Mouse (Mus musculus) hematopoietic stem cell, adult 5-6 weeks (primary cell): ENCODE results near the gene Zfp598. TPM values are rescaled to one million over a fixed set of nuclear protein-coding genes. Genes with fewer than 3 reads are reported as not detected.
"Not testable (repeated sequence)": the region's sequence is repeated elsewhere in the genome, so short reads cannot be mapped to it uniquely, and the experiment has no call there.

ENCODE experiments used
- ATAC-seq, 2 experiments: fragments of 125-278 bp in 1 of 2; replicated peaks in 1 of 2; 2 replicates each; pipeline ENCODE4 v1.8.0; 2016 to 2017; ENCODE audit warnings: inconsistent platforms in 2 of 2, mild to moderate bottlenecking in 2 of 2, moderate number of reproducible peaks in 2 of 2, low read depth in 1 of 2, moderate TSS enrichment in 1 of 2; ENCODE audit not compliant: low FRiP score in 2 of 2, poor library complexity in 2 of 2, severe bottlenecking in 2 of 2, insufficient read depth in 1 of 2, low TSS enrichment in 1 of 2
- total RNA-seq: library from RNA; stranded (forward); fragments of 172-1452, 232-1000 nt; gene quantifications from 2 replicates; pipeline ENCODE4 v1.2.3, GENCODE M21; 2017

The Zfp598 gene
- total RNA-seq, 1 experiment from 2014 or later = 19.7 TPM

GRCm38 (mm10) chr17:24701251-24701650 lies 31.8 kb downstream of the Zfp598 start:
- ATAC-seq = no peak

GRCm38 (mm10) chr17:24705821-24706220 lies 36.3 kb downstream of the Zfp598 start:
- no peak for ATAC-seq

GRCm38 (mm10) chr17:24706982-24707800 lies 37.7 kb downstream of the Zfp598 start, which contains the start of gene Tbl3:
Gene Tbl3 (minus strand): TSS chr17:24707660.
- ATAC-seq = peak; percentile 90 to 95

- ATAC-seq = peak in 1 of 2 experiments; percentile 35; a peak in 2 of 4 replicates
These were observed 38.4 kb downstream of the Zfp598 start for GRCm38 (mm10) chr17:24707801-24708425.

GRCm38 (mm10) chr17:24708646-24709045 lies 39.2 kb downstream of the Zfp598 start:
- peak; percentile 19 to 50; a peak in 1 of 4 replicates for ATAC-seq

GRCm38 (mm10) chr17:24715556-24715955 lies 46.1 kb downstream of the Zfp598 start:
- no peak for ATAC-seq

- no peak for ATAC-seq
These were observed 46.7 kb downstream of the Zfp598 start for GRCm38 (mm10) chr17:24716166-24716682.

- no peak for ATAC-seq
These were observed 48.5 kb downstream of the Zfp598 start, which contains the start of the genes Rnf151 and Rps2 for GRCm38 (mm10) chr17:24717943-24718342. Gene Rnf151 (minus strand): TSS chr17:24718063. Gene Rps2 (plus strand): TSS chr17:24718116.

GRCm38 (mm10) chr17:24718938-24719337 lies 49.5 kb downstream of the Zfp598 start:
- not testable (repeated sequence) for ATAC-seq

GRCm38 (mm10) chr17:24719494-24720222 lies 50.2 kb downstream of the Zfp598 start:
- peak; percentile 82 to 88 for ATAC-seq

GRCm38 (mm10) chr17:24720616-24721015 lies 51.1 kb downstream of the Zfp598 start:
- ATAC-seq = not testable (repeated sequence)

GRCm38 (mm10) chr17:24721383-24721955 lies 52.0 kb downstream of the Zfp598 start:
- not testable (repeated sequence) for ATAC-seq

- no peak for ATAC-seq
These were observed 52.9 kb downstream of the Zfp598 start for GRCm38 (mm10) chr17:24722220-24722924.

- ATAC-seq = no peak
These were observed 53.8 kb downstream of the Zfp598 start for GRCm38 (mm10) chr17:24723122-24723880.

GRCm38 (mm10) chr17:24723881-24724180 lies 54.3 kb downstream of the Zfp598 start:
- peak in 1 of 2 experiments; percentile 1; a peak in 1 of 4 replicates for ATAC-seq

GRCm38 (mm10) chr17:24724184-24724583 lies 54.7 kb downstream of the Zfp598 start, which contains the start of gene Ndufb10:
Gene Ndufb10 (minus strand): TSS chr17:24724478.
- ATAC-seq = peak; percentile 75 to 76
